Mouse (Mus musculus) forebrain, embryonic 15.5 days (tissue): ENCODE results near the gene Ucn3. TPM values are rescaled to one million over a fixed set of nuclear protein-coding genes. Genes with fewer than 3 reads are reported as not detected.

ENCODE experiments used
- ATAC-seq: fragments of 200-750 bp; cut with Nextera tagmentation; replicated peaks from 2 replicates; pipeline ENCODE4 v1.8.0; 2017; ENCODE audit warnings: mild to moderate bottlenecking, moderate TSS enrichment, moderate library complexity
- H3K27ac ChIP-seq: fragments of 300-500 bp; sonication (generic); replicated peaks from 2 replicates; pipeline ENCODE4 v1.5.1; 2015; ENCODE audit warnings: mild to moderate bottlenecking, inconsistent platforms
- H3K27me3 ChIP-seq: fragments of 300-500 bp; sonication (generic); 2 replicates; pipeline ENCODE4 v1.6.1; 2015; ENCODE audit warnings: inconsistent platforms
- H3K36me3 ChIP-seq: fragments of 300-500 bp; sonication (generic); 2 replicates; pipeline ENCODE4 v1.6.1; 2015; ENCODE audit warnings: mild to moderate bottlenecking, inconsistent platforms
- H3K4me1 ChIP-seq: fragments of 300-500 bp; sonication (generic); 2 replicates; pipeline ENCODE4 v1.6.1; 2015; ENCODE audit warnings: inconsistent platforms
- H3K4me2 ChIP-seq: fragments of 300-500 bp; sonication (generic); replicated peaks from 2 replicates; pipeline ENCODE4 v1.6.1; 2015; ENCODE audit warnings: mild to moderate bottlenecking, inconsistent platforms
- H3K4me3 ChIP-seq: fragments of 300-500 bp; sonication (generic); 2 replicates; pipeline ENCODE4 v1.5.1; 2015; ENCODE audit warnings: mild to moderate bottlenecking, inconsistent platforms
- H3K9ac ChIP-seq: fragments of 300-500 bp; sonication (generic); replicated peaks from 2 replicates; pipeline ENCODE4 v1.6.1; 2015; ENCODE audit warnings: mild to moderate bottlenecking, inconsistent platforms
- H3K9me3 ChIP-seq: fragments of 300-500 bp; sonication (generic); 2 replicates; pipeline ENCODE4 v1.6.1; 2016; ENCODE audit warnings: inconsistent platforms
- WGBS: fragments of 180-500 bp; shearing (Covaris S2); methylation state at CpG from one replicate; pipeline ENCODE4 v1.1.7; 2015; ENCODE audit warnings: mixed read lengths; 5-methylcytosine and 5-hydroxymethylcytosine counted together
- polyA plus RNA-seq: library from polyadenylated mRNA; unstranded; fragments of >200 nt; fragmentation: Nextera tagmentation; extraction: Ambion mirVana; gene quantifications from 2 replicates; pipeline ENCODE4 v1.2.1, GENCODE M21; 2015

The Ucn3 gene
- polyA plus RNA-seq: 0.19 and 0.28 TPM in 2 replicates

- no peak within 1 kb of the TSS for H3K9ac ChIP-seq
- H3K36me3 ChIP-seq: no peaks in the 10 kb centered on the region
- no peaks in the 10 kb centered on the region for H3K27me3 ChIP-seq
- H3K9me3 ChIP-seq: no peaks in the 10 kb centered on the region
- no peak for ATAC-seq
- no peak within 1 kb of the TSS for H3K4me3 ChIP-seq
- H3K27ac ChIP-seq: no peak within 1 kb of the TSS
- H3K4me1 ChIP-seq: no peaks in the 10 kb centered on the region
- WGBS: 53% methylated on average over 2 of the region's 2 CpGs
- H3K4me2 ChIP-seq: no peak within 1 kb of the TSS
Measured at GRCm38 (mm10) chr13:3945249-3945648, at the start of gene Ucn3. Gene Ucn3 (minus strand): TSS chr13:3945349.

DNA sequence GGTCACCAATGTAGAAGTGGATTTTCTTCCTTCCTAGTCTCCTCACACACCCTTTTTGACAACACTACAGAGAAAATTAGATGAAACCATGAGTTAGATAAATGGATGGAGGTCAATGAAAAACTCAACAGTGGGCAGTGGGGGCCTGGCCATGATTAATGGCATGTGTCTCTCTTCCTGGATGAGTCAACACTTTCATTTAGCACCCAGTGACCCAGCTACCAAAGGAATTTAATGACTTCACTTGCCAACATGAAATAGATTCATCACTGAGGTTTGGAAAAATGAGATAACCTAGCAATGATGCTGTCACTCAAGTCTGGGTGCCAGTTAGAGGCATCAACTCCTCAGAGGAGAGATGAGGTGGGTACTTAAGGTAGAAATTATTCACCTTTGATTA is 46.9 kb upstream of the Ucn3 start:
- ATAC-seq: no peak
- Histone ChIP-seq H3K9me3 (no peaks in the 10 kb centered on the region), H3K4me3 (no peak overlapping the region), H3K27me3 (no peaks in the 10 kb centered on the region), H3K36me3 (no peaks in the 10 kb centered on the region), H3K9ac (no peak overlapping the region), H3K27ac (no peak overlapping the region), H3K4me2 (no peak overlapping the region), H3K4me1 (no peaks in the 10 kb centered on the region)

DNA sequence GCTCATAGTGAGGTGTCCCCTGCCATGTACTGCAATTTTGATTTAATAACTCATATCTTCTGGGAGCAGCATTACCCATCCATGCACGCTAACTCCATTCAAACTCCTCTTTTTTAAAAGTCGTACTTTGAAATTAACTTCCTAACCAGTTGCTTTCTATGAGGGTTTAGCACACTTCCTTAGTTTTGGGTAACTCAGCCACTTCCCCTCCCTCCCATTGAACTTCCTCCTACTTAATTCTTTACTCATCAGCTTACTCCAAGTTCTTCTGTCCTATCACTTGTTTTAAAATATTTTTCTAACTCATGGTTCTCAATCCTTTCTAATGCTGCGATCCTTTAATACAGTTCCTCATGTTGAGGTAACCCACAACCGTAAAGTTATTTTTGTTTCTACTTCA is 23.7 kb upstream of the Ucn3 start:
- 93% methylated on average over 4 of the region's 4 CpGs for WGBS
- H3K9me3 ChIP-seq: no peaks in the 10 kb centered on the region
- H3K4me2 ChIP-seq: no peak overlapping the region
- no peak for ATAC-seq
- no peaks in the 10 kb centered on the region for H3K36me3 ChIP-seq
- no peaks in the 10 kb centered on the region for H3K27me3 ChIP-seq
- no peak overlapping the region for H3K9ac ChIP-seq
- H3K4me3 ChIP-seq: no peak overlapping the region
- H3K27ac ChIP-seq: no peak overlapping the region
- no peaks in the 10 kb centered on the region for H3K4me1 ChIP-seq

DNA sequence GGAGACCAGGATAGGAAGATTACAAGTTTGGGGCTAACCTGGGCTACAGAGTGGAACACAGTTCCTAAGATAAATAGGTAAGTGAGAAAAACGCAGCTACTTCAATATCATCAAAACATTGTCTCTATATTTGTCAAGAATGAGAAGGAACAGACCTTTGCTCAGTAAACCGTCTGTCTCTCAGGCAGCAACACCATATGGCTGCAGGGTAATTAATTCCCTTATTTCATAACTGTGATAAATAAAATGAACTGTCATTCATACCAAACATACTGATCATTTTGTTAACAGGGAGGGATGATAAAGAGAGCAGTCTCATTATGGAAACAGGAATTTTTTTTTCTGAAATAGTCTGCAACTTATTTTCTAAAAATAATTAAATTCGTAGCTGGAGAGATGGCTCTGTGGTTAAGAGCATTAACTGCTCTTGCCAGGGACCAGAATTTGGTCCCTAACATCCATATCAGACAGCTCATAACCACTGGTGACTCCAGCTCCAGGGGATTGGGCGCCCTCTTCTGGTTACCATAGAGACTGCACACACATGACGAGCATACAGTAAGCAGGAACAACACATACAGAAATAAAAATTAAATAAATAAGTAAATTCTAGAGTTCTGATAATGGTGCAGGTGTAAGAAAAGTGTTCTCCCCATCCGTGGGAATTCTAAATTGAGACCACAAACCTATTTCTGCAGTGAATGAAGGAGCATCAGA is 6.2 kb upstream of the Ucn3 start:
- no peaks in the 10 kb centered on the region for H3K36me3 ChIP-seq
- no peak overlapping the region for H3K4me3 ChIP-seq
- whole genome bisulfite sequencing: 83% methylated on average over 6 of the region's 6 CpGs
- no peaks in the 10 kb centered on the region for H3K27me3 ChIP-seq
- no peak overlapping the region for H3K4me2 ChIP-seq
- no peak; the same call in 1 of the 2 replicates for ATAC-seq
- no peaks in the 10 kb centered on the region for H3K9me3 ChIP-seq
- H3K27ac ChIP-seq: no peak overlapping the region
- H3K4me1 ChIP-seq: no peaks in the 10 kb centered on the region
- H3K9ac ChIP-seq: no peak overlapping the region

- no peaks in the 10 kb centered on the region for H3K9me3 ChIP-seq
- WGBS: 95% methylated on average over 4 of the region's 4 CpGs
- H3K9ac ChIP-seq: no peak overlapping the region
Measured at GRCm38 (mm10) chr13:3949477-3949876, 4.3 kb upstream of the Ucn3 start.

GRCm38 (mm10) chr13:3947267-3947666 is 2.1 kb upstream of the Ucn3 start:
- WGBS: 93% methylated on average over 4 of the region's 4 CpGs
- no peaks in the 10 kb centered on the region for H3K27me3 ChIP-seq
- no peaks in the 10 kb centered on the region for H3K36me3 ChIP-seq
- no peaks in the 10 kb centered on the region for H3K9me3 ChIP-seq
- H3K27ac ChIP-seq: no peak overlapping the region
- no peak overlapping the region for H3K9ac ChIP-seq
- H3K4me3 ChIP-seq: no peak overlapping the region
- no peaks in the 10 kb centered on the region for H3K4me1 ChIP-seq
- ATAC-seq: no peak
- H3K4me2 ChIP-seq: no peak overlapping the region

More at GRCm38 (mm10) chr13:3949477-3949876, 4.3 kb upstream of the Ucn3 start:
- H3K4me2 ChIP-seq: no peak overlapping the region
- no peak for ATAC-seq
- no peak overlapping the region for H3K4me3 ChIP-seq
- H3K27ac ChIP-seq: no peak overlapping the region
- no peaks in the 10 kb centered on the region for H3K27me3 ChIP-seq
- no peaks in the 10 kb centered on the region for H3K4me1 ChIP-seq
- no peaks in the 10 kb centered on the region for H3K36me3 ChIP-seq

GRCm38 (mm10) chr13:3944699-3945098 is 450 bp downstream of the Ucn3 start:
- H3K27ac ChIP-seq: no peak overlapping the region
- H3K9me3 ChIP-seq: no peaks in the 10 kb centered on the region
- no peak overlapping the region for H3K9ac ChIP-seq
- H3K4me1 ChIP-seq: no peaks in the 10 kb centered on the region
- H3K27me3 ChIP-seq: no peaks in the 10 kb centered on the region
- no peak overlapping the region for H3K4me3 ChIP-seq
- 85% methylated on average over 7 of the region's 7 CpGs for WGBS
- ATAC-seq: no peak
- H3K36me3 ChIP-seq: no peaks in the 10 kb centered on the region
- no peak overlapping the region for H3K4me2 ChIP-seq

- H3K4me1 ChIP-seq: no peaks in the 10 kb centered on the region
- H3K27ac ChIP-seq: no peak overlapping the region
- H3K9me3 ChIP-seq: no peaks in the 10 kb centered on the region
- H3K9ac ChIP-seq: no peak overlapping the region
- no peaks in the 10 kb centered on the region for H3K27me3 ChIP-seq
- H3K36me3 ChIP-seq: no peaks in the 10 kb centered on the region
- no peak overlapping the region for H3K4me3 ChIP-seq
- no peak overlapping the region for H3K4me2 ChIP-seq
- no peak for ATAC-seq
- 91% methylated on average over 6 of the region's 6 CpGs for WGBS
Measured at GRCm38 (mm10) chr13:3926046-3926445, 19.1 kb downstream of the Ucn3 start.

DNA sequence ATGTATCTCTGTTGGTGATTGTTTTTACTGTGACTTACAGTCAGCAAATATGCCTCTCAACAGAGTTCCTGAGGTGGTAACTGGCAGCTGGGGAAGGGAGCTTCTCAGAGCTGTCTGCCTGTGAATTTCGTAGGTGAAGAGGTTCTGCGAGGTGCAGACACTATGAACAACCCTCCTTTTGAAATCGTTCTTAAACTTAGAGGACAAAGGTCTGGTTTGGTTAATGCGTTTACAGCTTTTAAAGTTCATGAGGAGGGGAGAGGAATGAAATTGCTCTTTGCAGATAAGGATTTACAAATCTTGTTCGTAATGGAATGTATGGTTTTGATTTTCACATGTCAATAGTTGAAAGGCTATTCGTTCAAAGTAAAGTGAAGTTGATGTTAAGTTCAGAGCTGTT is 19.5 kb downstream of the Ucn3 start:
- no peaks in the 10 kb centered on the region for H3K4me1 ChIP-seq
- ATAC-seq: no peak
- H3K4me3 ChIP-seq: no peak overlapping the region
- no peak overlapping the region for H3K9ac ChIP-seq
- no peak overlapping the region for H3K4me2 ChIP-seq
- H3K27ac ChIP-seq: no peak overlapping the region
- no peaks in the 10 kb centered on the region for H3K27me3 ChIP-seq
- H3K36me3 ChIP-seq: no peaks in the 10 kb centered on the region
- H3K9me3 ChIP-seq: no peaks in the 10 kb centered on the region
- WGBS: 89% methylated on average over 6 of the region's 6 CpGs

- WGBS: 89% methylated on average over 5 of the region's 5 CpGs
- ATAC-seq: no peak
- H3K4me2 ChIP-seq: no peak overlapping the region
- H3K36me3 ChIP-seq: no peaks in the 10 kb centered on the region
- H3K4me3 ChIP-seq: no peak overlapping the region
- no peak overlapping the region for H3K27ac ChIP-seq
- no peaks in the 10 kb centered on the region for H3K9me3 ChIP-seq
- H3K9ac ChIP-seq: no peak overlapping the region
- no peaks in the 10 kb centered on the region for H3K4me1 ChIP-seq
- H3K27me3 ChIP-seq: no peaks in the 10 kb centered on the region
Measured at GRCm38 (mm10) chr13:3924483-3924882, 20.7 kb downstream of the Ucn3 start.

DNA sequence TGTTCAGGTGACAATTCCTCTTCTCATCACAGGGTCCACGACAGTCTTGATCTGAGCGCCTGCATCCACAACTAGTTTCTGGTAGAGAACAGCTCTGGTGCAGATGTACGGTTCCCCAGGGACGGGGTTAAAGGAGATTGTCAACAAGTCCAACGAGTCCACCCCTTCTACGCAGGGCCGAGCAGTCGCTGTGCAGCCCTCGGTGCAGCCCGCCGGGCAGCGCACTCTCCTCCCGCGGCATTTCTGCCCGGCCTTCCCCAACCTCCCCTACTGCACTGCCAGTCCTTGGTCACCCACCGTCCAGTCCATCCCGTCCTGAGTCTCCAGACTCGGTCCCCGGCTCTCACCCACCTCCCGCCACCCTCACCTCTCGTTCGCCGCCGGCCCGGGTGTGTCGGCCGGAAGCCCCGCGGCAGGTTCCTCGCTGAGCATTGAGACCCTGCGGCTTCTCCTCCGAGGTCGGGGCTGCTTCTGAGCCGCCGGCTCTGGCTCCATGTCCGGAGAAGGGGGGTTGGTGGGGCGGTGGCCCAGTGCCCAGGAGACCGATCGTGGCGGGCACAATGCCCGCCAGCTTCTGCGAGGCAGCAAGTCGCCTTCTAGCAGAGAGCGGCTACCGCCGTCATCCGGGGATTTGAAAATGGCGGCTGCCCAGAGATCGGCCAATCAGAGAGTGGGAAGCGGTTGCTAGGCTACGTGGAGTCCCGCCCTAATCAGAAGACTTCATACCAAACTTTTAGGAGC is 27.4 kb downstream of the Ucn3 start, which contains the start of the genes Net1 and Tubal3:
TSS of gene Net1 (minus strand) at position 650 of the 741 bp plus-strand sequence.
TSS of gene Tubal3 (plus strand) at position 704 of the 741 bp plus-strand sequence.
- WGBS: under 1% methylated on average over 52 of the region's 52 CpGs
- Histone ChIP-seq H3K4me3 (peak within 1 kb of the TSS; percentile 85), H3K9me3 (no peaks in the 10 kb centered on the region), H3K27ac (peak within 1 kb of the TSS; percentile 63), H3K9ac (peak within 1 kb of the TSS; percentile 69), H3K4me1 (peaks cover 8% of the 10 kb centered on the region; the same call in 1 of the 2 replicates), H3K36me3 (no peaks in the 10 kb centered on the region), H3K4me2 (peak within 1 kb of the TSS; percentile 81), H3K27me3 (no peaks in the 10 kb centered on the region)
- peak; percentile 99 for ATAC-seq

- H3K36me3 ChIP-seq: no peaks in the 10 kb centered on the region
- H3K4me3 ChIP-seq: no peak overlapping the region
- ATAC-seq: no peak
- H3K9me3 ChIP-seq: no peaks in the 10 kb centered on the region
- WGBS: 84% methylated on average over 4 of the region's 4 CpGs
- peaks cover 8% of the 10 kb centered on the region; the same call in 1 of the 2 replicates for H3K4me1 ChIP-seq
- no peaks in the 10 kb centered on the region for H3K27me3 ChIP-seq
- H3K9ac ChIP-seq: no peak overlapping the region
- no peak overlapping the region for H3K4me2 ChIP-seq
- H3K27ac ChIP-seq: no peak overlapping the region
Measured at GRCm38 (mm10) chr13:3913504-3913903, 31.6 kb downstream of the Ucn3 start.
